In genomic region chr2:173154513-173154912, GRCm38 (mm10) we compare ENCODE assay signal across 26 mouse cellular contexts. TPM values are rescaled to one million over a fixed set of nuclear protein-coding genes. Genes with fewer than 3 reads are reported as not detected.
DNase-seq lines count a peak whose midpoint lies in the region; ATAC-seq and TF ChIP-seq lines count a peak whose summit lies in the region.
"Had no signal": no experiment of that assay in that cellular context is flagged by ENCODE, and none has a peak within 500 bp of the region (broad histone marks: within the 10 kb centered on the region; RNA-seq: fewer than 3 reads in every experiment).

No protein-coding gene starts in this region.

- no peak overlapping the region for H3K4me3 ChIP-seq in intestine, embryonic 16.5 days (ENCODE audit: low read length)
- no peak overlapping the region for H3K4me3 ChIP-seq in intestine, embryonic 15.5 days (replicated peaks)
- 0 out of 2 replicates have a peak overlapping the region, but pooled peaks have one; percentile 6 for H3K4me3 ChIP-seq in kidney, postnatal 0 days (replicated peaks; ENCODE audit: low read depth, low read length)
- H3K4me3 ChIP-seq in kidney, embryonic 14.5 days (ENCODE audit: low read length): no peak overlapping the region
- H3K4me3 ChIP-seq in liver, postnatal 0 days (ENCODE audit: low read depth, low read length): peak overlapping the region; percentile 34; the same call in 1 of the 2 replicates
- no peak overlapping the region for H3K4me3 ChIP-seq in liver, embryonic 12.5 days
- no peak overlapping the region for H3K4me3 ChIP-seq in limb, embryonic 10.5 days
- H3K4me3 ChIP-seq: embryonic facial prominence, embryonic 12.5 days; embryonic facial prominence, embryonic 15.5 days; gastrocnemius, adult 2 months; hindbrain, embryonic 12.5 days had no signal

- no peaks in the 10 kb centered on the region for H3K9me3 ChIP-seq in intestine, embryonic 16.5 days (ENCODE audit: control insufficient read depth, low read length)
- no peaks in the 10 kb centered on the region for H3K9me3 ChIP-seq in intestine, embryonic 15.5 days
- H3K9me3 ChIP-seq in kidney, postnatal 0 days (replicated peaks; ENCODE audit: low read length): no peaks in the 10 kb centered on the region
- no peaks in the 10 kb centered on the region for H3K9me3 ChIP-seq in kidney, embryonic 14.5 days (ENCODE audit: control insufficient read depth, low read length)
- no peaks in the 10 kb centered on the region for H3K9me3 ChIP-seq in liver, postnatal 0 days (ENCODE audit: low read length)
- no peaks in the 10 kb centered on the region for H3K9me3 ChIP-seq in liver, embryonic 12.5 days (replicated peaks)
- H3K9me3 ChIP-seq in limb, embryonic 10.5 days (replicated peaks): no peaks in the 10 kb centered on the region
- H3K9me3 ChIP-seq: embryonic facial prominence, embryonic 12.5 days; embryonic facial prominence, embryonic 15.5 days; hindbrain, embryonic 12.5 days had no signal

- TF ChIP-seq EP300 in liver, postnatal 0 days (IDR thresholded peaks at IDR 0.05; ENCODE audit: low read depth): 0 out of 2 replicates have a peak, but pooled peaks have one; percentile 23

- no peak for ATAC-seq in intestine, embryonic 16.5 days
- ATAC-seq in intestine, embryonic 15.5 days: no peak
- no peak for ATAC-seq in kidney, postnatal 0 days (replicated peaks; ENCODE audit: low FRiP score, low read depth)
- ATAC-seq in kidney, embryonic 14.5 days (ENCODE audit: low FRiP score, low TSS enrichment): no peak
- no peak for ATAC-seq in liver, postnatal 0 days
- ATAC-seq in liver, embryonic 12.5 days: no peak
- ATAC-seq: activated CD4-positive, CD25-positive, alpha-beta regulatory T cell, adult 4 months; forebrain, embryonic 14.5 days; forebrain, postnatal 0 days had no signal

- no peak overlapping the region for H3K9ac ChIP-seq in intestine, embryonic 16.5 days (ENCODE audit: low read depth, low read length)
- no peak overlapping the region for H3K9ac ChIP-seq in intestine, embryonic 15.5 days
- no peak overlapping the region for H3K9ac ChIP-seq in kidney, postnatal 0 days (ENCODE audit: low read depth, low read length)
- H3K9ac ChIP-seq in kidney, embryonic 14.5 days (ENCODE audit: low read depth, low read length): no peak overlapping the region
- H3K9ac ChIP-seq in liver, postnatal 0 days (replicated peaks): peak overlapping the region; percentile 58
- no peak overlapping the region for H3K9ac ChIP-seq in liver, embryonic 12.5 days
- H3K9ac ChIP-seq: embryonic facial prominence, embryonic 12.5 days; embryonic facial prominence, embryonic 15.5 days; forebrain, postnatal 0 days; hindbrain, embryonic 12.5 days had no signal

- no peak overlapping the region for H3K27ac ChIP-seq in intestine, embryonic 16.5 days (ENCODE audit: low read length)
- no peak overlapping the region for H3K27ac ChIP-seq in intestine, embryonic 15.5 days
- no peak overlapping the region for H3K27ac ChIP-seq in kidney, postnatal 0 days
- no peak overlapping the region for H3K27ac ChIP-seq in kidney, embryonic 14.5 days (ENCODE audit: low read depth, low read length)
- H3K27ac ChIP-seq in liver, postnatal 0 days (ENCODE audit: low read depth): peak overlapping the region; percentile 91
- no peak overlapping the region for H3K27ac ChIP-seq in liver, embryonic 12.5 days
- no peak overlapping the region for H3K27ac ChIP-seq in limb, embryonic 10.5 days
- H3K27ac ChIP-seq: embryonic facial prominence, embryonic 12.5 days; embryonic facial prominence, embryonic 15.5 days; gastrocnemius, adult 2 months; hindbrain, embryonic 12.5 days had no signal

- H3K4me1 ChIP-seq in intestine, embryonic 16.5 days (ENCODE audit: control insufficient read depth, insufficient read depth, low read length): peaks cover 38% of the 10 kb centered on the region
- H3K4me1 ChIP-seq in intestine, embryonic 15.5 days (replicated peaks): peaks cover 24% of the 10 kb centered on the region
- H3K4me1 ChIP-seq in kidney, postnatal 0 days (replicated peaks; ENCODE audit: insufficient read depth, low read length): 0 out of 2 replicates have a peak, but pooled peaks cover 13% of the 10 kb centered on the region
- peaks cover 24% of the 10 kb centered on the region for H3K4me1 ChIP-seq in kidney, embryonic 14.5 days (ENCODE audit: control insufficient read depth, insufficient read depth, low read length)
- H3K4me1 ChIP-seq in liver, postnatal 0 days (ENCODE audit: insufficient read depth): peaks cover 8% of the 10 kb centered on the region
- no peaks in the 10 kb centered on the region for H3K4me1 ChIP-seq in liver, embryonic 12.5 days
- H3K4me1 ChIP-seq in limb, embryonic 10.5 days: peaks cover 9% of the 10 kb centered on the region
- H3K4me1 ChIP-seq: embryonic facial prominence, embryonic 12.5 days; hindbrain, embryonic 12.5 days had no signal

- TF ChIP-seq CTCF in kidney, postnatal 0 days (IDR thresholded peaks at IDR 0.05; ENCODE audit: low read depth): no peak
- TF ChIP-seq CTCF in liver, postnatal 0 days (IDR thresholded peaks at IDR 0.05; ENCODE audit: low read depth): no peak

- no peaks in the 10 kb centered on the region for H3K36me3 ChIP-seq in intestine, embryonic 16.5 days (ENCODE audit: control insufficient read depth, insufficient read depth, low read length)
- H3K36me3 ChIP-seq in intestine, embryonic 15.5 days: no peaks in the 10 kb centered on the region
- H3K36me3 ChIP-seq in kidney, postnatal 0 days (ENCODE audit: insufficient read depth, low read length): no peaks in the 10 kb centered on the region
- no peaks in the 10 kb centered on the region for H3K36me3 ChIP-seq in kidney, embryonic 14.5 days (ENCODE audit: control insufficient read depth, insufficient read depth, low read length)
- no peaks in the 10 kb centered on the region for H3K36me3 ChIP-seq in liver, postnatal 0 days (replicated peaks; ENCODE audit: insufficient read depth, low read length)
- no peaks in the 10 kb centered on the region for H3K36me3 ChIP-seq in liver, embryonic 12.5 days
- no peaks in the 10 kb centered on the region for H3K36me3 ChIP-seq in limb, embryonic 10.5 days
- H3K36me3 ChIP-seq: embryonic facial prominence, embryonic 12.5 days; embryonic facial prominence, embryonic 15.5 days; hindbrain, embryonic 12.5 days had no signal

- H3K27me3 ChIP-seq in intestine, embryonic 16.5 days (replicated peaks; ENCODE audit: control insufficient read depth, insufficient read depth, low read length): no peaks in the 10 kb centered on the region
- H3K27me3 ChIP-seq in intestine, embryonic 15.5 days (replicated peaks): no peaks in the 10 kb centered on the region
- no peaks in the 10 kb centered on the region for H3K27me3 ChIP-seq in kidney, postnatal 0 days (ENCODE audit: insufficient read depth, low read length)
- no peaks in the 10 kb centered on the region for H3K27me3 ChIP-seq in kidney, embryonic 14.5 days (ENCODE audit: control insufficient read depth, insufficient read depth, low read length)
- no peaks in the 10 kb centered on the region for H3K27me3 ChIP-seq in liver, postnatal 0 days (ENCODE audit: insufficient read depth, low read length)
- peaks cover 4% of the 10 kb centered on the region; the same call in 1 of the 2 replicates for H3K27me3 ChIP-seq in liver, embryonic 12.5 days (replicated peaks)
- H3K27me3 ChIP-seq in limb, embryonic 10.5 days (ENCODE audit: low read depth, poor library complexity, severe bottlenecking): no peaks in the 10 kb centered on the region
- H3K27me3 ChIP-seq: embryonic facial prominence, embryonic 12.5 days; embryonic facial prominence, embryonic 15.5 days; hindbrain, embryonic 12.5 days had no signal

- no peak for DNase-seq in kidney, postnatal 0 days (ENCODE audit: low spot score)
- peak; percentile 64 for DNase-seq in liver, postnatal 0 days
- DNase-seq in limb, embryonic 10.5 days (ENCODE audit: low spot score): no peak
- DNase-seq: adrenal gland, adult 8-10 months; adrenal gland, postnatal 25 days; cerebellum, adult 18-20 months; cerebellum, adult 9-11 months; cerebellum, postnatal 25 days; forebrain, postnatal 0 days; gastrocnemius, postnatal 14 days; heart, adult 11 months had no signal

- peak overlapping the region; percentile 28; the same call in 1 of the 2 replicates for H3K4me2 ChIP-seq in intestine, embryonic 16.5 days (ENCODE audit: low read depth, low read length)
- no peak overlapping the region for H3K4me2 ChIP-seq in intestine, embryonic 15.5 days (replicated peaks)
- peak overlapping the region; percentile 19; the same call in 1 of the 2 replicates for H3K4me2 ChIP-seq in kidney, postnatal 0 days (ENCODE audit: low read length)
- no peak overlapping the region for H3K4me2 ChIP-seq in kidney, embryonic 14.5 days (replicated peaks; ENCODE audit: low read depth, low read length)
- peak overlapping the region; percentile 57 for H3K4me2 ChIP-seq in liver, postnatal 0 days (ENCODE audit: low read depth, low read length)
- no peak overlapping the region for H3K4me2 ChIP-seq in liver, embryonic 12.5 days
- H3K4me2 ChIP-seq: embryonic facial prominence, embryonic 12.5 days; embryonic facial prominence, embryonic 15.5 days; heart, embryonic 11.5 days; hindbrain, embryonic 12.5 days had no signal

- 93% methylated on average over 13 of the region's 13 CpGs for WGBS in intestine, embryonic 16.5 days
- 93% methylated on average over 13 of the region's 13 CpGs for WGBS in intestine, embryonic 15.5 days
- WGBS in kidney, postnatal 0 days: 95% methylated on average over 13 of the region's 13 CpGs
- 95% methylated on average over 13 of the region's 13 CpGs for WGBS in kidney, embryonic 14.5 days
- 83% methylated on average over 13 of the region's 13 CpGs for WGBS in liver, postnatal 0 days (ENCODE audit: insufficient replicate concordance)
- WGBS in liver, embryonic 12.5 days (ENCODE audit: insufficient replicate concordance): 82% methylated on average over 13 of the region's 13 CpGs
- 92% methylated on average over 13 of the region's 13 CpGs for WGBS in limb, embryonic 10.5 days

RNA-seq across cellular contexts. Expression of gene Pck1, which starts 1.7 kb away (rescaled TPM):
- 14.0 and 19.7 TPM in 2 replicates for polyA plus RNA-seq in intestine, embryonic 16.5 days (2015; fragmentation: Nextera tagmentation; extraction: Ambion mirVana)
- 7.0 and 8.4 TPM in 2 replicates for polyA plus RNA-seq in intestine, embryonic 15.5 days (2015; fragmentation: Nextera tagmentation; extraction: Ambion mirVana)
- 47.2 and 67.8 TPM in 2 replicates for polyA plus RNA-seq in kidney, postnatal 0 days (2015; fragmentation: Nextera tagmentation; extraction: Ambion mirVana)
- polyA plus RNA-seq in kidney, embryonic 14.5 days (2014; fragmentation: Nextera tagmentation; extraction: Ambion mirVana): 0.60 and 3.0 TPM in 2 replicates
- 414 and 703 TPM in 2 replicates for polyA plus RNA-seq in liver, postnatal 0 days (2015; fragmentation: Nextera tagmentation; extraction: Ambion mirVana)
- polyA plus RNA-seq in liver, embryonic 12.5 days (2016; fragmentation: Nextera tagmentation; extraction: Ambion mirVana): 0.07 and 0.20 TPM in 2 replicates
- polyA plus RNA-seq in limb, embryonic 10.5 days (2016; fragmentation: Nextera tagmentation; extraction: Ambion mirVana): not detected in 2 replicates
- polyA plus RNA-seq: activated CD4-positive, CD25-positive, alpha-beta regulatory T cell, adult 4 months; brain, embryonic 14.5 days; embryonic facial prominence, embryonic 12.5 days; embryonic facial prominence, embryonic 15.5 days; forebrain, embryonic 11.5 days; forebrain, embryonic 14.5 days; forebrain, postnatal 0 days; heart, embryonic 11.5 days; heart, embryonic 14.5 days; hindbrain, embryonic 12.5 days had no signal

RNA-seq across cellular contexts. Expression of gene Ctcfl, which starts 35.2 kb away (rescaled TPM):
- polyA plus RNA-seq in intestine, embryonic 16.5 days (2015; fragmentation: Nextera tagmentation; extraction: Ambion mirVana): 0.22 and 0.23 TPM in 2 replicates
- 0.23 and 0.36 TPM in 2 replicates for polyA plus RNA-seq in intestine, embryonic 15.5 days (2015; fragmentation: Nextera tagmentation; extraction: Ambion mirVana)
- 0.08 TPM in 1 of 2 replicates, not detected in the other for polyA plus RNA-seq in kidney, postnatal 0 days (2015; fragmentation: Nextera tagmentation; extraction: Ambion mirVana)
- polyA plus RNA-seq in kidney, embryonic 14.5 days (2014; fragmentation: Nextera tagmentation; extraction: Ambion mirVana): 0.07 and 0.08 TPM in 2 replicates
- 0.21 and 0.25 TPM in 2 replicates for polyA plus RNA-seq in liver, postnatal 0 days (2015; fragmentation: Nextera tagmentation; extraction: Ambion mirVana)
- 0.04 and 0.06 TPM in 2 replicates for polyA plus RNA-seq in liver, embryonic 12.5 days (2016; fragmentation: Nextera tagmentation; extraction: Ambion mirVana)
- polyA plus RNA-seq in limb, embryonic 10.5 days (2016; fragmentation: Nextera tagmentation; extraction: Ambion mirVana): 0.06 TPM in 1 of 2 replicates, not detected in the other
- polyA plus RNA-seq: brain, embryonic 14.5 days; forebrain, embryonic 11.5 days; forebrain, embryonic 14.5 days; frontal cortex, adult 2 months had no signal

Comparison
In these comparisons a context has a peak if more than half of its experiments do, and no peak if none do; other contexts are left out.
1. H3K4me2 ChIP-seq: peak in intestine, embryonic 16.5 days (single experiment), kidney, postnatal 0 days (single experiment) and liver, postnatal 0 days (single experiment); none in intestine, embryonic 15.5 days (single experiment), kidney, embryonic 14.5 days (single experiment) and liver, embryonic 12.5 days (single experiment).
2. H3K4me3 ChIP-seq: peak in kidney, postnatal 0 days (single experiment) and liver, postnatal 0 days (single experiment); none in intestine, embryonic 16.5 days (single experiment), intestine, embryonic 15.5 days (single experiment), kidney, embryonic 14.5 days (single experiment), liver, embryonic 12.5 days (single experiment) and limb, embryonic 10.5 days (single experiment).